Mouse (Mus musculus): Measurements from ENCODE around the gene Plpp1. TPM values are rescaled to one million over a fixed set of nuclear protein-coding genes. Genes with fewer than 3 reads are reported as not detected.

The Plpp1 gene
- polyA plus RNA-seq, 1 experiment from 2014 or later: 29.6 TPM

DNA sequence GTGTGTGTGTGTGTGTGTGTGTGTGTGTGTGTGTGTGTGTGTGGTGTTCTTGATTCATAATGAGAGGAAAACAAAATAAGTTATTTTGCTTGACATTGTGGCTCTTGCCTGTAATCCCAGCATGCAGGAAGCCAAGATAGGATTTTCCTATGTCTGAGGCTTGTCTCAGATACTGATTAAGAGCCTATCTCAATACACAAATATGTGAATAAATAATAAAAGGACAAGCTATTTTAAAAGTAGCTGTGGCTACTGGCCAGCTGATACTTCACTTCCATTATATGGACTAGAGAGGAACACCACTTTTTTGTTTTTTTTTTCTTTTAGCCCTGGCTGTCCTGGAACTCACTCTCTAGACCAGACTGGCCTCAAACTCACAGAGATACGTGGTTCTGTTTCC, 38.8 kb upstream of the Plpp1 start:
- Histone ChIP-seq H3K27me3 (replicated peaks) (no peaks in the 10 kb centered on the region), H3K4me2 (replicated peaks) (no peak overlapping the region), H3K27ac (no peak overlapping the region), H3K9ac (no peak overlapping the region), H3K9me3 (peaks cover 8% of the 10 kb centered on the region; the same call in 1 of the 2 replicates), H3K36me3 (no peaks in the 10 kb centered on the region), H3K4me3 (no peak overlapping the region), H3K4me1 (no peaks in the 10 kb centered on the region)
- ATAC-seq (ENCODE audit: low FRiP score, low read depth): no peak
- WGBS: 69% methylated on average over 1 of the region's 1 CpGs

DNA sequence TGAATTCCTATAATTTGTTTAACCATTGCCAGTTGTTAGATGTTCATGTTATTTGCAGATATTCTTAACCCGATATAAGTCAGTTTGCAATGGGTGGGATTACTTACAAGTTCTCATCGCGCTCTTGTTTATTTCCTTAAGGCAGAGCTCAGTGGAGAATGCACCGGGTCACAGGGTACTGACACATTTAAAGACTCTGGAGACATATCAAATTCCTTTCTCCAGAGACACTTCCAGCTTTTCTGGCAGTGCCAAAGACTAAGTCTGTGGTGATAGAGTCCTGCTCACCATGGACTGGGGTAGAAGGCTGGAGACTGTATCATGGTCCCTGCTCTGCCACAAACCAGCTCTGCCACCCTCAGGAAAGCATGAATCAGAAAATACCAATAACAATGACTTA, 38.0 kb upstream of the Plpp1 start:
- no peaks in the 10 kb centered on the region for H3K36me3 ChIP-seq
- no peak overlapping the region for H3K4me3 ChIP-seq
- H3K4me1 ChIP-seq: no peaks in the 10 kb centered on the region
- H3K27ac ChIP-seq: no peak overlapping the region
- WGBS: 80% methylated on average over 4 of the region's 4 CpGs
- no peak overlapping the region for H3K4me2 ChIP-seq (replicated peaks)
- peaks cover 14% of the 10 kb centered on the region for H3K9me3 ChIP-seq
- no peak overlapping the region for H3K9ac ChIP-seq
- ATAC-seq (ENCODE audit: low FRiP score, low read depth): no peak
- no peaks in the 10 kb centered on the region for H3K27me3 ChIP-seq (replicated peaks)

DNA sequence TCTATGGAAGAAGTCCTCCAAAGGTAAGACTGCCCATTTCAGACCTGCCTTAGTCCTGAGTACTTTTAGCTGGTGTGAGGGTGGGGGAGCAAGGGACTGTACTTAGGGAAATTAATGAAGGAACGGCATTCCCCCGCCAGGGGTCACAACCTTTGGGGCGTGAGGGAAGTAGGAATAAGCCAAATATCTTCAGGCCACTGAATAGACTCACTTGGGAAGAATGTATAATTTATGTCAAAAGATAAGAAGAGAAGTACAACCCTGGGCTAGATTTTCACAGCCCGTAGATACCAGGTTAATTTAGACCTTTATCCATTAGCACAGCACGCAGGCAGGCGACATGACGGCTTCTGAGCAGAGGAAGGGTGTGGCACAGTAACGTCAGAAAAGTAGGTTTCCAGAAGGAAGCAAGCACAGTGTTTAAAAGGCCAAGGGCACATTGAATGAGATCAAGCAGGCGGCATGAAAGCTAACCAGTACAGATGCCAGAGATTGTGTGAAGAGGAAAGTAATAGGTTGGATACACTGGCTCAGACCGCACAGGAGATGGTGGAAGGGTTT, 37.0 kb upstream of the Plpp1 start:
- no peaks in the 10 kb centered on the region for H3K36me3 ChIP-seq
- H3K9ac ChIP-seq: no peak overlapping the region
- H3K4me2 ChIP-seq (replicated peaks): no peak overlapping the region
- peaks cover 18% of the 10 kb centered on the region for H3K9me3 ChIP-seq
- no peaks in the 10 kb centered on the region for H3K4me1 ChIP-seq
- no peak overlapping the region for H3K27ac ChIP-seq
- ATAC-seq (ENCODE audit: low FRiP score, low read depth): no peak
- H3K4me3 ChIP-seq: no peak overlapping the region
- no peaks in the 10 kb centered on the region for H3K27me3 ChIP-seq (replicated peaks)
- 86% methylated on average over 10 of the region's 10 CpGs for WGBS

DNA sequence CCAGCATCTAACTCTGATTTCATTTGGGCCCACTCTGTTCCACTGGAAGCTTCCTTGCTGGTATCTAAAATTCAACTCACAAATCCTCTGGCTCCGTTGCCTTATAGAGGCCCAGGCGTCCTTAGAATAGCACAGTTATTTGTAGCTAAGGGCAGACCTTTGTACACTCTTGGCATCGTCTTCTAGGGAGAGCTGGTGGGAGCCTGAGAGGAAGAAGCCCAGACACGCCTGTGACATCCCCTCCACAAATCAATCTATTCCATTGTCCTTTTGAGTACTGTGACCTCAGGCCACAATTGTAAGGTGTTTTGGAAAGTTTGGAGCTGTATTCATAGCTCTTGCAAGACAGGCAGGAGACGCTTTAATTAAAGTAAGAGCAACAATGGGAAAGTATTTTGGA, 36.0 kb upstream of the Plpp1 start:
- Histone ChIP-seq H3K4me2 (replicated peaks) (no peak overlapping the region), H3K27me3 (replicated peaks) (no peaks in the 10 kb centered on the region), H3K27ac (no peak overlapping the region), H3K36me3 (no peaks in the 10 kb centered on the region), H3K9ac (no peak overlapping the region), H3K4me1 (no peaks in the 10 kb centered on the region), H3K4me3 (no peak overlapping the region), H3K9me3 (peaks cover 18% of the 10 kb centered on the region)
- 72% methylated on average over 5 of the region's 5 CpGs for WGBS
- ATAC-seq (ENCODE audit: low FRiP score, low read depth): no peak

DNA sequence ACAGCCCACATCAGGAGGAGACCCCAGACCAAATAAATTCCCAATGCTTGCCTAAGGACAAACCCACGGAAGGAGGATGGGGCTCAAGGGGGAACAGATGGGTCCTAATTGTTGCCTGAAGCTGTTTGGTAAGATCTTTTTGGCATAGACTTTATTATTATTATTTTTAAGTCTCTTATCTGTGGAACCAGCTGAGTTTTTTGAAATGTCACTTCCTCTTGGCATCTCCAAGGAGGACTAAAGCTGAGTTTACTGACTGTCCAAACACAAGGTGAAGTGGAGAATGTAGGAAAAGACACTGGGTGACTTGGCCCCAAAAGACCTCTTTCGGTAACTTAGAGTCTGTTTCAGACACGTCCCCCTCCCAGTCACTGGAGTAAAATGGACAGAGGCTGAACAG, 34.9 kb upstream of the Plpp1 start:
- H3K27me3 ChIP-seq (replicated peaks): no peaks in the 10 kb centered on the region
- no peak overlapping the region for H3K4me2 ChIP-seq (replicated peaks)
- peaks cover 3% of the 10 kb centered on the region; the same call in 1 of the 2 replicates for H3K4me1 ChIP-seq
- H3K9me3 ChIP-seq: peaks cover 18% of the 10 kb centered on the region
- no peak overlapping the region for H3K4me3 ChIP-seq
- no peak overlapping the region for H3K27ac ChIP-seq
- H3K9ac ChIP-seq: no peak overlapping the region
- 92% methylated on average over 3 of the region's 3 CpGs for WGBS
- H3K36me3 ChIP-seq: no peaks in the 10 kb centered on the region
- ATAC-seq (ENCODE audit: low FRiP score, low read depth): no peak

DNA sequence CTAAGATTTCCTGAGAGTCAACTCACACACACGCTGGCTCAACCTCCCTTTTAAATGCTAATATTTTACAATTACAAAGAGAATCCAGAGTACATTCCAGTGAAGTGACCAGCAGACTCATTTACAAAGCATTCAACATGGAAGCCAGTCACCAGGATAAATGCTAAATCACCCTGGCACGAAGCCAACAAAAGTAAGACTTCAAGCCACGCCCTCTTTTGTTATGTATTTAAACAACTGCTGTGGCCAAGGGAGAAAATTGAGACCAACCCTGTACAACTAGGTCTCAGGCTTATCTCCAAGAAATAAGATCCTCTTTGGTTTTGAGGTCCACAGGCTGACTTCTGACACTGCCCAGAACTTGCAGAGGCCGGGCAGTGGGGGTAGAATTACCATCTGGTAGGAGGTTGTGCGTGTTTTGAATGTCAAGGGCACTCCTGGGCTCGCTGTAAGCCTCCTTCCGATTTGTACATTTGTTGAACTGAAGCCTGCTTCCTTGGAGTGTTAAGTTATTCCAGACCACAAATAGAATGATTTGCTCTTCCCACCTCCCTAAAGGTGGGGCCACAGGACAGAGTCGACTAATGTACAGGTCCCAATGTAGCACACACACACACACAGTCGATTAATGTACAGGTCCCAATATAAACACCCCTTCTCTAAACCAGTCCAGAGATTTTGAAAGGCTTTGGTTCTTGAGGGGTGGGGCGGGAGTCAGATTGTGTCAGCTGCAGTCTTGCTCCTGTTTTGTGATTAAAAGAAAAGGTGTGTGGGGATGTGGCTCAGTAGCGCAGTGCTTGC, 29.9 kb upstream of the Plpp1 start:
- no peaks in the 10 kb centered on the region for H3K36me3 ChIP-seq
- ATAC-seq (ENCODE audit: low FRiP score, low read depth): peak; percentile 71

DNA sequence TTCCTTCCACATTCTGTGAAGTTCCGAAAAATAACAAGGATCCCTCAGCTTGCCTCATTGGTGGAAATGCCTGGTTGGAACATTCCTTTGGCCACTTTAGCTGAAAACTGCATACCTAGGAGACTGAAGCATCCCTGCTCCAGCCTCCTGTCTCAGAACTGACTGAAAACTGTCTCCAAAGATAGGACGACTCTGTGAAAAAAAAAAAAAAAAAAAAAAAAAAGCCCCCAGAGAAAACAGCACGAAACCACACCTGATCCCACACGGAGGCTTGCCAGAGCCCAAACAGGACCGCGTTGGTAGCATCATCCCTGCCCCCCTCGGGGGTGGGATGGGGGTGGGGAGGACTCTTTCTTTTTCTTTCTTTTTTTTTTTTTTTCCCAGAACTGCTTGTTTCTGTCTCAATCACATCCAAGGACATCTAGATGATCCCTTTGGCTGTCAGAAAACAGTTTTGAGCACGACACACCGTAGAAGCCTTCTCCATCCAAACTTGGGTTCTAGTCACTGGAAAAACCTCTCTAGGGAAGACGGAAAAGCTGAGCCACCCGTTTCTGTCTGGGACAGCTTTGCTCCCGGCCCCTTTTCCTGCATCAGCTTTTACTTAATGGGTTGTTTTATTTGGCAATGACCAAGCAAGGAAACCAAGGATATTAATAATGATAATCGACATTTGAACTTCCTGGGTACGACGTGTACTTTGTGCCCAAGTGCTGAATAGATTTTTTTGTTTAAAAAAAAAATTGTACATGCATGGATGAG, 29.0 kb upstream of the Plpp1 start:
- WGBS: 46% methylated on average over 15 of the region's 15 CpGs
- peaks cover 12% of the 10 kb centered on the region; the same call in 1 of the 2 replicates for H3K4me1 ChIP-seq
- H3K27ac ChIP-seq: no peak overlapping the region
- no peak overlapping the region for H3K4me3 ChIP-seq
- H3K9me3 ChIP-seq: peaks cover 12% of the 10 kb centered on the region
- H3K27me3 ChIP-seq (replicated peaks): no peaks in the 10 kb centered on the region
- H3K4me2 ChIP-seq (replicated peaks): no peak overlapping the region
- ATAC-seq (ENCODE audit: low FRiP score, low read depth): no peak
- no peak overlapping the region for H3K9ac ChIP-seq
- no peaks in the 10 kb centered on the region for H3K36me3 ChIP-seq

More for the DNA sequence above, 29.9 kb upstream of the Plpp1 start:
- peaks cover 18% of the 10 kb centered on the region for H3K9me3 ChIP-seq
- H3K4me1 ChIP-seq: peaks cover 12% of the 10 kb centered on the region; the same call in 1 of the 2 replicates
- no peaks in the 10 kb centered on the region for H3K27me3 ChIP-seq (replicated peaks)
- 43% methylated on average over 11 of the region's 11 CpGs for WGBS
- H3K27ac ChIP-seq: no peak overlapping the region
- 0 out of 2 replicates have a peak overlapping the region, but pooled peaks have one; percentile 5 for H3K4me2 ChIP-seq (replicated peaks)
- H3K9ac ChIP-seq: no peak overlapping the region
- H3K4me3 ChIP-seq: no peak overlapping the region

DNA sequence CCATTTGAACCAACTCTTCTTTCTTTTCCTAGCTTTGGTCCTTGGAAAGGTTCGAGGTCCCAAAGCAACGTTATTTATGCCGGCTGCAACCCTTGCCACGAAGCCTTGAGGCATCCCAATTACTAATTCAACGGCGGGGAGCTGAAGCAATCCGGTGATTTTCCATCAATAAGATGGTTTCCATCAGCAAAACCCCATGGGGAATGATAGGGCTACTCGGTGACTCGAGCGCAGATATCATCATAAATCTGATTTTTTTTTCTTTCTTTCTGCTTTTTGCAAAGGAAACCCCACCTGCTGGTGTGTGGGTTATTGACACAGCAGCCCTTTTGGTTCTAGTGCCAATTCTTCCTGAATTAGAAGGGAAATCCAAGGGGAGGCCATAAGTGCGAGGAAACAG, 28.3 kb upstream of the Plpp1 start:
- Histone ChIP-seq H3K27ac (no peak overlapping the region), H3K4me3 (no peak overlapping the region), H3K4me1 (peaks cover 12% of the 10 kb centered on the region; the same call in 1 of the 2 replicates), H3K9ac (no peak overlapping the region), H3K4me2 (replicated peaks) (no peak overlapping the region), H3K36me3 (no peaks in the 10 kb centered on the region), H3K27me3 (replicated peaks) (no peaks in the 10 kb centered on the region), H3K9me3 (peaks cover 7% of the 10 kb centered on the region)
- no peak for ATAC-seq (ENCODE audit: low FRiP score, low read depth)
- WGBS: 53% methylated on average over 11 of the region's 11 CpGs

DNA sequence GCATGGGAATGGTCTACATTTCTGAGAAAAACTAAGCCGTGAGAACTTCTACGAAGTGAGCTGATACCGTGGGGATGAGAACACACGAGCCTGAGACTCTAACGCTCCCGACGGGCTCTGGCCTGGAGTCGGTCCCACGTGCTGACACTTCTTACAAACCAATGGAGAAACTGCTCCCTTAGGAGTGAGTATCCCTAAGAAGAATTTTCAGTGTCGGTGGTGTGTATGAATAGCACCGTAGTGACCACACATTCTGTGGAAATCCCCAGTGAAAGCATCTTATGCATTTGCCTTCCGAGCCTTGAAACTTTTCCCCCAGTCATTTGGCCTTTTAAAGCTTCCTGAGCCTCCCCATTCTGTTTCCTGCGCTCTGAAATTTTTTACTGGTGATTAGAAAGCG, 27.7 kb upstream of the Plpp1 start:
- Histone ChIP-seq H3K9ac (no peak overlapping the region), H3K4me2 (replicated peaks) (no peak overlapping the region), H3K27me3 (replicated peaks) (no peaks in the 10 kb centered on the region), H3K4me3 (no peak overlapping the region), H3K27ac (no peak overlapping the region), H3K36me3 (no peaks in the 10 kb centered on the region), H3K4me1 (peaks cover 12% of the 10 kb centered on the region; the same call in 1 of the 2 replicates), H3K9me3 (peaks cover under 1% of the 10 kb centered on the region; the same call in 1 of the 2 replicates)
- 79% methylated on average over 14 of the region's 14 CpGs for WGBS
- ATAC-seq (ENCODE audit: low FRiP score, low read depth): no peak

DNA sequence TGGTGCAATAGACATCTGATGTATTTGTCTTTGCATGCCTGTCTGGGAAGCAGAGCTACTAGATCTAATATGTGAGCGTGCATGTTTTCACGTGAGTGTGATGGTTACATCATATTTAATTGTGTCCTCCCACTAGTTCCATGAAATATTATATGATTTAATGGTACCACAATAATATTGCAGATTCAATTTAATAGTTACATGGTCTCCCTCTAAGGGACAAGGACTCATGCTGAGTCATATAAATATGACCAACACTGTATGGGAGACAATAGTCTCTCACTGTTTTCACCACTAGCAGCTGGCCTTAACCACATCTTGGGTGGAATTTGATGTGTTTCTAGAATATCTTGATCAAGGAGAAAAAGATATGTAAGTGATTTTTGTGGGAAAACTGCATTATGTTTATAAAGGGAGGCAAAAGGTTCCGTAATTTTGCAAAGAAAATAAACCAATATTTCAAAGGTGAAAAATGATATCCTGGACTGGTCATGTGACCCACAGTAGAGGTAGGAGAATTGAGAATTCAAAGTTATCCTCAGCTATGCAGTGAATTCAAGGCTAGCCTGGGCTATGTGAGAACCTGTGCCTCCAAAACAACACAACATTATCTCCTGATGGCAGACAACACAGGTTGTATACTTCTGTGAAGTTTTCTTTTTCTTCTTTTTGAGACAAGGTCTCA, 26.5 kb upstream of the Plpp1 start:
- Histone ChIP-seq H3K4me3 (no peak overlapping the region), H3K4me2 (replicated peaks) (no peak overlapping the region), H3K36me3 (no peaks in the 10 kb centered on the region), H3K27ac (no peak overlapping the region), H3K9ac (no peak overlapping the region), H3K9me3 (no peaks in the 10 kb centered on the region), H3K27me3 (replicated peaks) (no peaks in the 10 kb centered on the region), H3K4me1 (peaks cover 12% of the 10 kb centered on the region; the same call in 1 of the 2 replicates)
- ATAC-seq (ENCODE audit: low FRiP score, low read depth): no peak
- WGBS: 92% methylated on average over 3 of the region's 3 CpGs

DNA sequence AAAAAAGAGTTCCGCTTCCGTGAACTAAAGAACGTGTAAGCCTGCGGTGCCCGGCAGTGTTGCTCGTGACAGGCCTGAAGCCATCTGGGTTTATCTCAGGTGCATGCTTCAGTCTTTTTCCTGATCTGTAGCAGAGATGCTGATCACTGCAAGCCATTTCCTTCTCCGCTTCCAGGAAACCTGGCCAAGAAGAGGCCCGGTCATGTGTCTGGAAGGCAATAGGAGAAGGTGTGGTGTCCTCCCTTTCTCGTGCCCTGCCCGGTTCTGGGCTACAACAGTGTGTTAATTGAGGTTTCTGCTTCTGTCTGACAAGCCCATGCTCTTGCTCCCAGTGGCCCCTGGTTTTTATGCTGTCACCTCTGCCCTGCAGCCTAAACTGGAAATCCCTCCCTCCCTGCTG, 24.7 kb upstream of the Plpp1 start:
- H3K4me1 ChIP-seq: peaks cover 6% of the 10 kb centered on the region; the same call in 1 of the 2 replicates
- no peak overlapping the region for H3K27ac ChIP-seq
- H3K27me3 ChIP-seq (replicated peaks): no peaks in the 10 kb centered on the region
- no peak overlapping the region for H3K9ac ChIP-seq
- ATAC-seq (ENCODE audit: low FRiP score, low read depth): no peak
- no peaks in the 10 kb centered on the region for H3K9me3 ChIP-seq
- H3K4me2 ChIP-seq (replicated peaks): no peak overlapping the region
- H3K36me3 ChIP-seq: no peaks in the 10 kb centered on the region
- 90% methylated on average over 10 of the region's 10 CpGs for WGBS
- H3K4me3 ChIP-seq: no peak overlapping the region

DNA sequence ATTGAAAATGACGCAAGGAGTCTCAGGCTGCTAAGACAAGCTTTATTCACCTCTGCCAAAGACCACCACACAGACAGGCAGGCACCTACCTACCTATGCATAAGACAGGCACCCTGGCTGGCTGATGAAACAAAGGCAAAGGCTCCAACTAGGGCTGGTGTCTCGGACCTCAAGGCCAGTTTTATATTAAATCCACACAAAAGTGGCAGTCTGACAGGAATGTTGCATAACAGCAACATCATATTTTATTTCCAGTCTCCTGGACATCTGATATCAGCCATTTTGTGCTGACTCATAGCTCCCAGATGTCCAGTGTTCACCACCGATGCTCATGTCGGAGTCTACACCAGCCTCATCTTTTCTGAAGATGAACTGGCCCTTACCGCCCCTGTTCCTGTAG, 22.2 kb upstream of the Plpp1 start:
- Histone ChIP-seq H3K27ac (no peak overlapping the region), H3K4me2 (replicated peaks) (no peak overlapping the region), H3K27me3 (replicated peaks) (no peaks in the 10 kb centered on the region), H3K4me3 (no peak overlapping the region), H3K9ac (no peak overlapping the region), H3K9me3 (no peaks in the 10 kb centered on the region), H3K4me1 (no peaks in the 10 kb centered on the region), H3K36me3 (no peaks in the 10 kb centered on the region)
- 95% methylated on average over 5 of the region's 5 CpGs for WGBS
- ATAC-seq (ENCODE audit: low FRiP score, low read depth): no peak
